Mouse (Mus musculus): ENCODE data around the gene Rapgef5.

The Rapgef5 gene

GRCm38 (mm10) chr12:117733611-117734010 is 217.3 kb downstream of the Rapgef5 start:
- ChIA-PET CTCF (interaction anchor here in 1 of 4 experiments (0.7 kb wide), 1 partner anchor 348 kb away, joined by 4 read pairs; no protein-coding TSS in a partner anchor), POLR2A (no interaction called here)

- CTCF ChIA-PET: no interaction called here
- POLR2A ChIA-PET: no interaction called here
Observed at GRCm38 (mm10) chr12:117736130-117736529, 219.9 kb downstream of the Rapgef5 start.

GRCm38 (mm10) chr12:117736928-117737327 is 220.6 kb downstream of the Rapgef5 start:
- POLR2A ChIA-PET: interaction anchor here in 1 of 4 experiments (0.6 kb wide), 1 partner anchor 41 kb away, joined by 4 read pairs; no protein-coding TSS in a partner anchor
- CTCF ChIA-PET: interaction anchor here in 1 of 4 experiments (0.6 to 1.3 kb wide), 2 partner anchors 28 to 471 kb away, joined by 3 read pairs; no protein-coding TSS in a partner anchor

- CTCF ChIA-PET: interaction anchor here in 1 of 4 experiments (0.6 to 1.3 kb wide), 3 partner anchors 27 to 1856 kb away, joined by 3 read pairs; no protein-coding TSS in a partner anchor
Observed at GRCm38 (mm10) chr12:117737332-117738031, 221.2 kb downstream of the Rapgef5 start.

GRCm38 (mm10) chr12:117742487-117742886 is 226.2 kb downstream of the Rapgef5 start:
- ChIA-PET POLR2A (interaction anchor here in 1 of 4 experiments (1.1 kb wide), 1 partner anchor 10 kb away, joined by 3 read pairs; no protein-coding TSS in a partner anchor), CTCF (interaction anchor here in 1 of 4 experiments (0.7 kb wide), 1 partner anchor 20 kb away, joined by 4 read pairs; no protein-coding TSS in a partner anchor)

More at GRCm38 (mm10) chr12:117737332-117738031, 221.2 kb downstream of the Rapgef5 start:
- POLR2A ChIA-PET: interaction anchor here in 1 of 4 experiments (0.6 kb wide), 1 partner anchor 42 kb away, joined by 4 read pairs; no protein-coding TSS in a partner anchor

GRCm38 (mm10) chr12:117744580-117745483 is 228.6 kb downstream of the Rapgef5 start:
- ChIA-PET POLR2A (no interaction called here), CTCF (no interaction called here)

GRCm38 (mm10) chr12:117746611-117747010 is 230.3 kb downstream of the Rapgef5 start:
- CTCF ChIA-PET: interaction anchor here in 1 of 4 experiments (0.5 kb wide), 1 partner anchor 356 kb away, joined by 9 read pairs; no protein-coding TSS in a partner anchor
- POLR2A ChIA-PET: no interaction called here

- ChIA-PET POLR2A (no interaction called here), CTCF (interaction anchor here in 3 of 4 experiments (0.6 to 1.6 kb wide), 3 partner anchors 14 to 30 kb away, joined by 3 to 4 read pairs (median 4); no protein-coding TSS in a partner anchor)
Observed at GRCm38 (mm10) chr12:117751045-117751444, 234.8 kb downstream of the Rapgef5 start.

GRCm38 (mm10) chr12:117751520-117752383 is 235.5 kb downstream of the Rapgef5 start:
- CTCF ChIA-PET: interaction anchor here in 2 of 4 experiments (1.2 to 1.6 kb wide), 2 partner anchors 13 to 18 kb away, joined by 4 read pairs; no protein-coding TSS in a partner anchor
- POLR2A ChIA-PET: interaction anchor here in 1 of 4 experiments (0.7 to 0.9 kb wide), 2 partner anchors 10 to 952 kb away, joined by 3 read pairs; no protein-coding TSS in a partner anchor

- CTCF ChIA-PET: interaction anchor here in 3 of 4 experiments (0.6 to 3.3 kb wide), 4 partner anchors 9 to 17 kb away, joined by 3 to 20 read pairs (median 6); no protein-coding TSS in a partner anchor
- POLR2A ChIA-PET: no interaction called here
Observed at GRCm38 (mm10) chr12:117756010-117756409, 239.7 kb downstream of the Rapgef5 start.

- ChIA-PET CTCF (interaction anchor here in 3 of 4 experiments (0.7 to 1.2 kb wide), 4 partner anchors 93 to 933 kb away, joined by 4 to 18 read pairs (median 6); no protein-coding TSS in a partner anchor), POLR2A (interaction anchor here in 2 of 4 experiments (0.7 to 2.8 kb wide), 2 partner anchors 9 to 21 kb away, joined by 4 to 7 read pairs; no protein-coding TSS in a partner anchor)
Observed at GRCm38 (mm10) chr12:117760373-117760772, 244.1 kb downstream of the Rapgef5 start.

GRCm38 (mm10) chr12:117760846-117761245 is 244.6 kb downstream of the Rapgef5 start:
- CTCF ChIA-PET: interaction anchor here in 3 of 4 experiments (0.6 to 1.2 kb wide), 5 partner anchors 92 to 500 kb away, joined by 3 to 18 read pairs (median 5); no protein-coding TSS in a partner anchor
- POLR2A ChIA-PET: interaction anchor here in 2 of 4 experiments (0.7 to 2.8 kb wide), 2 partner anchors 8 to 21 kb away, joined by 4 to 7 read pairs; no protein-coding TSS in a partner anchor

GRCm38 (mm10) chr12:117761698-117762097 is 245.4 kb downstream of the Rapgef5 start:
- ChIA-PET CTCF (interaction anchor here in 1 of 4 experiments (0.8 kb wide), 2 partner anchors 11 to 335 kb away, joined by 3 to 5 read pairs; no protein-coding TSS in a partner anchor), POLR2A (no interaction called here)

GRCm38 (mm10) chr12:117763247-117763646 is 247.0 kb downstream of the Rapgef5 start:
- CTCF ChIA-PET: interaction anchor here in 1 of 4 experiments (0.6 to 1.2 kb wide), 3 partner anchors 378 to 1185 kb away, joined by 3 to 5 read pairs (median 5); no protein-coding TSS in a partner anchor
- POLR2A ChIA-PET: no interaction called here

GRCm38 (mm10) chr12:117764839-117765238 is 248.6 kb downstream of the Rapgef5 start:
- POLR2A ChIA-PET: interaction anchor here in 2 of 4 experiments (1.0 to 1.3 kb wide), 3 partner anchors 16 to 181 kb away, joined by 3 to 4 read pairs (median 3); no protein-coding TSS in a partner anchor
- CTCF ChIA-PET: interaction anchor here (0.5 to 2.5 kb wide), 68 partner anchors 9 to 572 kb away, joined by 3 to 20 read pairs (median 4); no protein-coding TSS in a partner anchor

GRCm38 (mm10) chr12:117769113-117769512 is 252.8 kb downstream of the Rapgef5 start:
- CTCF ChIA-PET: interaction anchor here (0.6 to 3.3 kb wide), 30 partner anchors 8 to 796 kb away, joined by 3 to 19 read pairs (median 4); no protein-coding TSS in a partner anchor
- POLR2A ChIA-PET: interaction anchor here in 2 of 4 experiments (0.7 to 2.8 kb wide), 3 partner anchors 10 to 1350 kb away, joined by 3 to 7 read pairs (median 4); no protein-coding TSS in a partner anchor

GRCm38 (mm10) chr12:117770211-117770610 is 253.9 kb downstream of the Rapgef5 start:
- ChIA-PET CTCF (interaction anchor here (0.7 to 3.3 kb wide), 11 partner anchors 50 to 535 kb away, joined by 3 to 19 read pairs (median 5); no protein-coding TSS in a partner anchor), POLR2A (interaction anchor here in 1 of 4 experiments (1.3 to 2.8 kb wide), 2 partner anchors 11 kb away, joined by 3 to 7 read pairs; no protein-coding TSS in a partner anchor)
